Mouse (Mus musculus): ENCODE results near the gene Dapk1. TPM values are rescaled to one million over a fixed set of nuclear protein-coding genes. Genes with fewer than 3 reads are reported as not detected.
A peak's percentile ranks its signal among the peaks of the same experiment; 100 is the strongest.

The Dapk1 gene
- polyA plus RNA-seq, 1 experiment from 2014 or later: 3.3 TPM

GRCm38 (mm10) chr13:60740248-60740647 lies 138.5 kb downstream of the Dapk1 start:
- peak; percentile 40 for TF ChIP-seq CTCF (IDR thresholded peaks at IDR 0.05; ENCODE audit: low read depth)
- 92% methylated on average over 6 of the region's 6 CpGs for WGBS
- no peak overlapping the region for H3K4me3 ChIP-seq (ENCODE audit: low read depth, low read length)
- no peak for ATAC-seq
- H3K9ac ChIP-seq (ENCODE audit: low read depth, low read length): no peak overlapping the region
- no peaks in the 10 kb centered on the region for H3K9me3 ChIP-seq (ENCODE audit: control insufficient read depth)
- H3K27ac ChIP-seq (ENCODE audit: low read depth, low read length): no peak overlapping the region
- H3K36me3 ChIP-seq (ENCODE audit: control insufficient read depth, insufficient read depth): no peaks in the 10 kb centered on the region
- H3K4me1 ChIP-seq (replicated peaks; ENCODE audit: control insufficient read depth, insufficient read depth, low read length): no peaks in the 10 kb centered on the region; the same call in 1 of the 2 replicates
- H3K4me2 ChIP-seq (replicated peaks; ENCODE audit: low read depth): no peak overlapping the region
- H3K27me3 ChIP-seq (replicated peaks; ENCODE audit: control insufficient read depth, insufficient read depth, low read length): no peaks in the 10 kb centered on the region

GRCm38 (mm10) chr13:60742611-60743010 lies 140.9 kb downstream of the Dapk1 start:
- no peak for TF ChIP-seq CTCF (IDR thresholded peaks at IDR 0.05; ENCODE audit: low read depth)
- no peak overlapping the region for H3K4me3 ChIP-seq (ENCODE audit: low read depth, low read length)
- no peak overlapping the region for H3K4me2 ChIP-seq (replicated peaks; ENCODE audit: low read depth)
- no peak for ATAC-seq
- no peaks in the 10 kb centered on the region for H3K9me3 ChIP-seq (ENCODE audit: control insufficient read depth)
- H3K27ac ChIP-seq (ENCODE audit: low read depth, low read length): no peak overlapping the region
- 88% methylated on average over 3 of the region's 3 CpGs for WGBS
- no peak overlapping the region for H3K9ac ChIP-seq (ENCODE audit: low read depth, low read length)
- H3K4me1 ChIP-seq (replicated peaks; ENCODE audit: control insufficient read depth, insufficient read depth, low read length): no peaks in the 10 kb centered on the region; the same call in 1 of the 2 replicates
- no peaks in the 10 kb centered on the region for H3K27me3 ChIP-seq (replicated peaks; ENCODE audit: control insufficient read depth, insufficient read depth, low read length)
- H3K36me3 ChIP-seq (ENCODE audit: control insufficient read depth, insufficient read depth): no peaks in the 10 kb centered on the region

- no peak for ATAC-seq
Observed at GRCm38 (mm10) chr13:60743381-60744077, 141.8 kb downstream of the Dapk1 start.

GRCm38 (mm10) chr13:60744078-60744460 lies 142.3 kb downstream of the Dapk1 start:
- WGBS: 31% methylated on average over 7 of the region's 7 CpGs
- peak; percentile 93 for TF ChIP-seq CTCF (IDR thresholded peaks at IDR 0.05; ENCODE audit: low read depth)
- H3K27ac ChIP-seq (ENCODE audit: low read depth, low read length): no peak overlapping the region
- H3K4me1 ChIP-seq (replicated peaks; ENCODE audit: control insufficient read depth, insufficient read depth, low read length): no peaks in the 10 kb centered on the region
- no peak overlapping the region for H3K4me3 ChIP-seq (ENCODE audit: low read depth, low read length)
- H3K36me3 ChIP-seq (ENCODE audit: control insufficient read depth, insufficient read depth): no peaks in the 10 kb centered on the region
- no peaks in the 10 kb centered on the region for H3K27me3 ChIP-seq (replicated peaks; ENCODE audit: control insufficient read depth, insufficient read depth, low read length)
- no peaks in the 10 kb centered on the region for H3K9me3 ChIP-seq (ENCODE audit: control insufficient read depth)
- peak; percentile 17; the same call in 1 of the 2 replicates for ATAC-seq
- H3K9ac ChIP-seq (ENCODE audit: low read depth, low read length): no peak overlapping the region
- no peak overlapping the region for H3K4me2 ChIP-seq (replicated peaks; ENCODE audit: low read depth)

More at GRCm38 (mm10) chr13:60743381-60744077, 141.8 kb downstream of the Dapk1 start:
- Histone ChIP-seq H3K4me3 (ENCODE audit: low read depth, low read length) (no peak overlapping the region), H3K27me3 (replicated peaks; ENCODE audit: control insufficient read depth, insufficient read depth, low read length) (no peaks in the 10 kb centered on the region), H3K36me3 (ENCODE audit: control insufficient read depth, insufficient read depth) (no peaks in the 10 kb centered on the region), H3K9me3 (ENCODE audit: control insufficient read depth) (no peaks in the 10 kb centered on the region), H3K4me2 (replicated peaks; ENCODE audit: low read depth) (no peak overlapping the region), H3K9ac (ENCODE audit: low read depth, low read length) (no peak overlapping the region), H3K4me1 (replicated peaks; ENCODE audit: control insufficient read depth, insufficient read depth, low read length) (no peaks in the 10 kb centered on the region), H3K27ac (ENCODE audit: low read depth, low read length) (no peak overlapping the region)
- WGBS: 75% methylated on average over 13 of the region's 13 CpGs
- TF ChIP-seq CTCF (IDR thresholded peaks at IDR 0.05; ENCODE audit: low read depth): no peak

- no peaks in the 10 kb centered on the region for H3K36me3 ChIP-seq (ENCODE audit: control insufficient read depth, insufficient read depth)
- no peak overlapping the region for H3K4me3 ChIP-seq (ENCODE audit: low read depth, low read length)
- TF ChIP-seq CTCF (IDR thresholded peaks at IDR 0.05; ENCODE audit: low read depth): no peak
- no peaks in the 10 kb centered on the region for H3K9me3 ChIP-seq (ENCODE audit: control insufficient read depth)
- 88% methylated on average over 3 of the region's 3 CpGs for WGBS
- H3K4me2 ChIP-seq (replicated peaks; ENCODE audit: low read depth): no peak overlapping the region
- H3K4me1 ChIP-seq (replicated peaks; ENCODE audit: control insufficient read depth, insufficient read depth, low read length): no peaks in the 10 kb centered on the region
- H3K27ac ChIP-seq (ENCODE audit: low read depth, low read length): no peak overlapping the region
- ATAC-seq: no peak
- H3K9ac ChIP-seq (ENCODE audit: low read depth, low read length): no peak overlapping the region
- no peaks in the 10 kb centered on the region for H3K27me3 ChIP-seq (replicated peaks; ENCODE audit: control insufficient read depth, insufficient read depth, low read length)
Observed at GRCm38 (mm10) chr13:60744736-60745135, 143.0 kb downstream of the Dapk1 start.

- Histone ChIP-seq H3K36me3 (ENCODE audit: control insufficient read depth, insufficient read depth) (no peaks in the 10 kb centered on the region), H3K4me2 (replicated peaks; ENCODE audit: low read depth) (no peak overlapping the region), H3K4me1 (replicated peaks; ENCODE audit: control insufficient read depth, insufficient read depth, low read length) (no peaks in the 10 kb centered on the region), H3K27me3 (replicated peaks; ENCODE audit: control insufficient read depth, insufficient read depth, low read length) (no peaks in the 10 kb centered on the region), H3K27ac (ENCODE audit: low read depth, low read length) (no peak overlapping the region), H3K4me3 (ENCODE audit: low read depth, low read length) (no peak overlapping the region), H3K9me3 (ENCODE audit: control insufficient read depth) (no peaks in the 10 kb centered on the region), H3K9ac (ENCODE audit: low read depth, low read length) (no peak overlapping the region)
- WGBS: 91% methylated on average over 12 of the region's 12 CpGs
- no peak for ATAC-seq
- TF ChIP-seq CTCF (IDR thresholded peaks at IDR 0.05; ENCODE audit: low read depth): no peak
Observed at GRCm38 (mm10) chr13:60745358-60745757, 143.6 kb downstream of the Dapk1 start.
